Mouse (Mus musculus) stomach, postnatal 0 days (tissue): ENCODE data around the gene Bms1.

ENCODE experiments used
- CTCF ChIP-seq: IDR thresholded peaks from 2 replicates; pipeline ENCODE4 v1.5.1; 2016; ENCODE audit warnings: antibody characterized with exemption, low read depth, mild to moderate bottlenecking, moderate library complexity
- EP300 ChIP-seq: optimal IDR thresholded peaks from 2 replicates; pipeline ENCODE3; 2016; ENCODE audit warnings: antibody characterized with exemption

GRCm38 (mm10) chr6:118390746-118391145 lies 28.5 kb downstream of the Bms1 start:
- no peak for TF ChIP-seq CTCF
- TF ChIP-seq EP300: no peak
